Mouse (Mus musculus) forebrain, postnatal 0 days (tissue): ENCODE data around the gene BC048507. TPM values are rescaled to one million over a fixed set of nuclear protein-coding genes. Genes with fewer than 3 reads are reported as not detected.
"Not testable (repeated sequence)": the region's sequence is repeated elsewhere in the genome, so short reads cannot be mapped to it uniquely, and the experiment has no call there.

Experiments
- ATAC-seq: fragments of 200-750 bp; cut with Nextera tagmentation; 2 replicates; pipeline ENCODE4 v1.8.0; 2017; ENCODE audit warnings: mild to moderate bottlenecking, moderate library complexity
- DNase-seq: peaks from one replicate; pipeline ENCODE4 v3.0.0-alpha.2; 2015
- H3K27ac ChIP-seq: fragments of 300-500 bp; sonication (generic); 2 replicates; pipeline ENCODE4 v1.5.1; 2014; ENCODE audit warnings: low read depth, mild to moderate bottlenecking, antibody characterized with exemption, low read length, moderate library complexity, mixed read lengths
- H3K27me3 ChIP-seq: fragments of 300-500 bp; sonication (generic); 2 replicates; pipeline ENCODE4 v1.6.1; 2014; ENCODE audit warnings: mild to moderate bottlenecking, low read length, mixed read lengths; ENCODE audit not compliant: insufficient read depth
- H3K36me3 ChIP-seq: fragments of 300-500 bp; sonication (generic); 2 replicates; pipeline ENCODE4 v1.6.1; 2014; ENCODE audit warnings: mild to moderate bottlenecking, moderate library complexity; ENCODE audit not compliant: insufficient read depth
- H3K4me1 ChIP-seq: fragments of 300-500 bp; sonication (generic); 2 replicates; pipeline ENCODE4 v1.6.1; 2014; ENCODE audit warnings: antibody characterized with exemption; ENCODE audit not compliant: insufficient read depth
- H3K4me2 ChIP-seq: fragments of 300-500 bp; sonication (generic); 2 replicates; pipeline ENCODE4 v1.6.1; 2014; ENCODE audit warnings: low read depth, mild to moderate bottlenecking, moderate library complexity
- H3K4me3 ChIP-seq: fragments of 300-500 bp; sonication (generic); 2 replicates; pipeline ENCODE4 v1.5.1; 2014; ENCODE audit warnings: low read depth, low read length, mixed read lengths
- H3K9ac ChIP-seq: fragments of 300-500 bp; sonication (generic); 2 replicates; pipeline ENCODE4 v1.6.1; 2014; ENCODE audit warnings: mild to moderate bottlenecking
- H3K9me3 ChIP-seq: fragments of 300-500 bp; sonication (generic); 2 replicates; pipeline ENCODE4 v1.6.1; 2016; ENCODE audit warnings: low read length
- CTCF ChIP-seq: sonication (generic); IDR thresholded peaks from 2 replicates; pipeline ENCODE4 v1.5.1; 2016; ENCODE audit warnings: antibody characterized with exemption, control low read depth, low read depth
- WGBS: fragments of 180-500 bp; shearing (Covaris S2); extraction: QIAGEN DNeasy Blood & Tissue Kit; methylation state at CpG from one replicate; pipeline ENCODE4 v1.1.7; 2014; 5-methylcytosine and 5-hydroxymethylcytosine counted together
- polyA plus RNA-seq: library from polyadenylated mRNA; unstranded; fragments of >200 nt; fragmentation: Nextera tagmentation; extraction: Ambion mirVana; gene quantifications from 2 replicates; pipeline ENCODE4 v1.2.1, GENCODE M21; 2015
- total RNA-seq: library from RNA; depleted of rRNA; stranded (reverse); fragments of >200 nt; gene quantifications from 2 replicates; pipeline ENCODE4 v1.2.3, GENCODE M21; 2014; rRNA removed

The BC048507 gene
- total and polyA plus RNA-seq, 2 experiments from 2014 or later = not detected

GRCm38 (mm10) chr13:67864764-67865350 is 1.7 kb downstream of the BC048507 start:
- no peaks in the 10 kb centered on the region for H3K36me3 ChIP-seq
- H3K9ac ChIP-seq = no peak overlapping the region
- no peaks in the 10 kb centered on the region for H3K9me3 ChIP-seq
- WGBS = 8% methylated on average over 5 of the region's 5 CpGs
- no peak overlapping the region for H3K27ac ChIP-seq
- no peak overlapping the region for H3K4me3 ChIP-seq
- DNase-seq = no peak
- ATAC-seq = no peak
- no peaks in the 10 kb centered on the region for H3K4me1 ChIP-seq
- no peak overlapping the region for H3K4me2 ChIP-seq
- TF ChIP-seq CTCF = no peak
- H3K27me3 ChIP-seq = no peaks in the 10 kb centered on the region

DNA sequence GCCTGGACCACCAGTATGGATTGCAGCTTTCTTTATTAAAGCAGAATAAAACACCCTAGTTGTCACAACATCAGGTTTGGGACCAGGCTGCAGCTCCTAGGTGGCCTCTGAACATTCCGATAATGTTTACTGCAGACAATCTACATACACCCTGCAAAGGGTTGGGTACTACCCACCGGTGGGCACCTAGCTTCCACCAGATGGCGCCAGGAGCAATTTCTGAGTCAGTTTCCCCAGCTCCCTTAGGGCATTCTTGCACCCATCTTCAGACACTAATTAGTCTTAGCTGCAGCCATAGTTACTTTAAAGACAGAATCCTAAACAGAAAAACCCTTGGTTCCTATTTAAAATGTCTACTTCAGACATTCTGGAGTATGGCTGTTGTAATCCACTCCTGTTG is 4.8 kb downstream of the BC048507 start:
- no peak for DNase-seq
- WGBS = 35% methylated on average over 3 of the region's 3 CpGs
- Histone ChIP-seq H3K4me3 (no peak overlapping the region), H3K4me1 (no peaks in the 10 kb centered on the region), H3K36me3 (no peaks in the 10 kb centered on the region), H3K4me2 (no peak overlapping the region), H3K27ac (no peak overlapping the region), H3K27me3 (no peaks in the 10 kb centered on the region), H3K9ac (no peak overlapping the region), H3K9me3 (no peaks in the 10 kb centered on the region)
- TF ChIP-seq CTCF = peak; percentile 42
- no peak for ATAC-seq

- 31% methylated on average over 6 of the region's 12 CpGs for WGBS
- not testable (repeated sequence) for H3K9ac ChIP-seq, H3K27me3 ChIP-seq, H3K4me3 ChIP-seq, H3K4me1 ChIP-seq, H3K9me3 ChIP-seq, H3K27ac ChIP-seq, H3K36me3 ChIP-seq
- DNase-seq (peak; percentile 12), ATAC-seq (peak; percentile 68)
- peak overlapping the region; percentile 25; the same call in 1 of the 2 replicates for H3K4me2 ChIP-seq
Observed at GRCm38 (mm10) chr13:67876049-67876698, 13.0 kb downstream of the BC048507 start.

- no peak for TF ChIP-seq CTCF
- Histone ChIP-seq H3K36me3 (no peaks in the 10 kb centered on the region), H3K27me3 (no peaks in the 10 kb centered on the region), H3K4me2 (no peak overlapping the region), H3K27ac (no peak overlapping the region), H3K4me1 (no peaks in the 10 kb centered on the region), H3K4me3 (no peak overlapping the region), H3K9me3 (no peaks in the 10 kb centered on the region), H3K9ac (no peak overlapping the region)
- 66% methylated on average over 6 of the region's 7 CpGs for WGBS
- ATAC-seq (no peak), DNase-seq (no peak)
Observed at GRCm38 (mm10) chr13:67876699-67877254, 13.7 kb downstream of the BC048507 start.

- H3K36me3 ChIP-seq = no peaks in the 10 kb centered on the region
- no peak overlapping the region for H3K4me3 ChIP-seq
- TF ChIP-seq CTCF = no peak
- H3K9ac ChIP-seq = no peak overlapping the region
- no peak overlapping the region for H3K4me2 ChIP-seq
- H3K9me3 ChIP-seq = no peaks in the 10 kb centered on the region
- no peak for ATAC-seq
- WGBS = 89% methylated on average over 8 of the region's 8 CpGs
- no peaks in the 10 kb centered on the region for H3K27me3 ChIP-seq
- H3K4me1 ChIP-seq = no peaks in the 10 kb centered on the region
- no peak overlapping the region for H3K27ac ChIP-seq
- DNase-seq = no peak
Observed at GRCm38 (mm10) chr13:67883966-67884365, 20.8 kb downstream of the BC048507 start.

DNA sequence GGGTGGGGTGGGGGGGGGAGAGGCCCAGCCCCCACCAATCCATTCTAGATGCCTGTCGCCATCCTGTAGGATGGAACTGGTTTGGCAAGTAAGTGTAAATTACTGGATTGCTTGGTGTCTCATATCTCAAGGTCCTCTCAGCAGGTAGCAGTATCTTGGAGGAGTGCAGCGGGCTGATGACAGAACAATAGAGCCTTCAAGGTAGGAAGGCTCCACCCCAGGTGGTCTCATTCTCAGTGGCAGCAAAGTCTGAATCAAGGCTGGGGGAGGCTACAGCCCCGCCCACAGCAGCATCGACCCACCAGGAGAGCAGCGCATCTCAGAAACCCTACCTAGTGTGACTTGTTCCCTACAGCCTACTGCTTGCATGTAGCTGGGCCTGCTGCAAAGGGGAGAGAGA is 46.6 kb downstream of the BC048507 start:
- Histone ChIP-seq H3K4me3 (no peak overlapping the region), H3K27me3 (no peaks in the 10 kb centered on the region), H3K9ac (no peak overlapping the region), H3K36me3 (no peaks in the 10 kb centered on the region), H3K4me1 (no peaks in the 10 kb centered on the region), H3K27ac (no peak overlapping the region), H3K4me2 (no peak overlapping the region), H3K9me3 (peaks cover 8% of the 10 kb centered on the region; the same call in 1 of the 2 replicates)
- no peak for DNase-seq
- no peak for ATAC-seq
- 37% methylated on average over 5 of the region's 5 CpGs for WGBS
- TF ChIP-seq CTCF = no peak

Other genes with a start within 250 kb of the BC048507 start
- gene Gm49345, start 225.6 kb upstream of the BC048507 start, total RNA-seq = not detected in 2 replicates
- gene Gm49345, start 225.6 kb upstream of the BC048507 start, polyA plus RNA-seq = 1.7 and 2.2 TPM in 2 replicates
- gene Zfp729a, start 225.5 kb upstream of the BC048507 start, total RNA-seq = 7.8 and 9.1 TPM in 2 replicates
- 2.6 and 3.1 TPM in 2 replicates for gene Zfp729a, start 225.5 kb upstream of the BC048507 start, polyA plus RNA-seq
- gene Zfp738, start 176.3 kb upstream of the BC048507 start, total RNA-seq = 18.6 and 20.5 TPM in 2 replicates
- 5.9 and 7.5 TPM in 2 replicates for gene Zfp738, start 176.3 kb upstream of the BC048507 start, polyA plus RNA-seq
- gene Zfp65, start 134.2 kb upstream of the BC048507 start, total RNA-seq = 23.5 and 24.1 TPM in 2 replicates
- gene Zfp65, start 134.2 kb upstream of the BC048507 start, polyA plus RNA-seq = 3.0 and 5.6 TPM in 2 replicates
- 11.5 and 12.1 TPM in 2 replicates for gene Zfp85, start 108.1 kb upstream of the BC048507 start, total RNA-seq
- gene Zfp85, start 108.1 kb upstream of the BC048507 start, polyA plus RNA-seq = 3.8 and 4.1 TPM in 2 replicates
- gene Zfp493, start 83.6 kb upstream of the BC048507 start, total RNA-seq = 4.8 and 7.6 TPM in 2 replicates
- gene Zfp493, start 83.6 kb upstream of the BC048507 start, polyA plus RNA-seq = 1.1 and 1.3 TPM in 2 replicates
- gene Zfp273, start 49.6 kb upstream of the BC048507 start, total RNA-seq = 14.5 and 14.7 TPM in 2 replicates
- gene Zfp273, start 49.6 kb upstream of the BC048507 start, polyA plus RNA-seq = 7.4 and 8.7 TPM in 2 replicates
- gene Gm10037, start 32.2 kb upstream of the BC048507 start, total RNA-seq = 3.4 and 4.3 TPM in 2 replicates
- 4.4 and 5.8 TPM in 2 replicates for gene Gm10037, start 32.2 kb upstream of the BC048507 start, polyA plus RNA-seq